Mouse (Mus musculus): Measurements from ENCODE around the gene Numb. TPM values are rescaled to one million over a fixed set of nuclear protein-coding genes. Genes with fewer than 3 reads are reported as not detected.

Gene Numb
- polyA plus RNA-seq, 1 experiment = 74.6 TPM

- Histone ChIP-seq H3K27ac (ENCODE audit: insufficient read depth, low read length) (no peak overlapping the region), H3K4me1 (ENCODE audit: control insufficient read depth, insufficient read depth, low read length) (peaks cover 6% of the 10 kb centered on the region)
- no peak for TF ChIP-seq CTCF (IDR thresholded peaks at IDR 0.05; ENCODE audit: extremely low read depth, insufficient read depth, low read length)
- no peak for TF ChIP-seq POLR2A (IDR thresholded peaks at IDR 0.05; ENCODE audit: extremely low read depth, insufficient read depth, low read length)
Observed at GRCm38 (mm10) chr12:83795051-83795450, 126.7 kb downstream of the Numb start.

GRCm38 (mm10) chr12:83792706-83793410, 128.9 kb downstream of the Numb start:
- Histone ChIP-seq H3K4me3 (ENCODE audit: insufficient read depth, low read length) (no peak overlapping the region), H3K27ac (ENCODE audit: insufficient read depth, low read length) (no peak overlapping the region), H3K4me1 (ENCODE audit: control insufficient read depth, insufficient read depth, low read length) (0 out of 2 replicates have a peak, but pooled peaks cover 2% of the 10 kb centered on the region)
- TF ChIP-seq CTCF (IDR thresholded peaks at IDR 0.05; ENCODE audit: extremely low read depth, insufficient read depth, low read length) (no peak), POLR2A (IDR thresholded peaks at IDR 0.05; ENCODE audit: extremely low read depth, insufficient read depth, low read length) (no peak)

More at GRCm38 (mm10) chr12:83795051-83795450, 126.7 kb downstream of the Numb start:
- no peak overlapping the region for H3K4me3 ChIP-seq (ENCODE audit: insufficient read depth, low read length)

DNA sequence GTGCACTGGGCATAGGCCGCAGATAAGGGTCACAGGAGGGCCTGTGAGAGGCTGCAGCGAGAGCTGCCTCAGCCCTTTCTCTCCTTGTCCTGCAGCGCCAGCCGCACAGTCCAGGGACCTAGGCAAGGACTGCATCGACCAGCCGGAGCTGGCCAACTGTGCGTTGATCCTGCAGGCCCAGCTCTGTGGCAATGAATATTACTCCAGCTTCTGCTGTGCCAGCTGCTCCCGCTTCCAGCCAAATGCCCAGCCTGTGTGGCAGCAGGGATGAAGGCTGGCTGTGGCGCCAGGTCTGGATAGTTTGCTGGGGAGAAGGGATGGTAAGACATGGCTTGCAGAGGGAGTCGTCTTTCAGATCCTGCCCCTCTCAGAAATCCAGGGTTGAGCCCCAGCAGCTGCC, 130.0 kb downstream of the Numb start:
- Histone ChIP-seq H3K4me3 (ENCODE audit: insufficient read depth, low read length) (no peak overlapping the region), H3K27ac (ENCODE audit: insufficient read depth, low read length) (no peak overlapping the region), H3K4me1 (ENCODE audit: control insufficient read depth, insufficient read depth, low read length) (0 out of 2 replicates have a peak, but pooled peaks cover 2% of the 10 kb centered on the region)
- no peak for TF ChIP-seq POLR2A (IDR thresholded peaks at IDR 0.05; ENCODE audit: extremely low read depth, insufficient read depth, low read length)
- no peak for TF ChIP-seq CTCF (IDR thresholded peaks at IDR 0.05; ENCODE audit: extremely low read depth, insufficient read depth, low read length)

GRCm38 (mm10) chr12:83790749-83791148, 131.0 kb downstream of the Numb start:
- Histone ChIP-seq H3K4me3 (ENCODE audit: insufficient read depth, low read length) (no peak overlapping the region), H3K4me1 (ENCODE audit: control insufficient read depth, insufficient read depth, low read length) (0 out of 2 replicates have a peak, but pooled peaks cover 2% of the 10 kb centered on the region), H3K27ac (ENCODE audit: insufficient read depth, low read length) (no peak overlapping the region)
- TF ChIP-seq CTCF (IDR thresholded peaks at IDR 0.05; ENCODE audit: extremely low read depth, insufficient read depth, low read length) = no peak
- TF ChIP-seq POLR2A (IDR thresholded peaks at IDR 0.05; ENCODE audit: extremely low read depth, insufficient read depth, low read length) = no peak

GRCm38 (mm10) chr12:83789781-83790140, 132.0 kb downstream of the Numb start:
- Histone ChIP-seq H3K4me1 (ENCODE audit: control insufficient read depth, insufficient read depth, low read length) (peaks cover 3% of the 10 kb centered on the region; the same call in 1 of the 2 replicates), H3K27ac (ENCODE audit: insufficient read depth, low read length) (no peak overlapping the region), H3K4me3 (ENCODE audit: insufficient read depth, low read length) (no peak overlapping the region)
- TF ChIP-seq POLR2A (IDR thresholded peaks at IDR 0.05; ENCODE audit: extremely low read depth, insufficient read depth, low read length) (no peak), CTCF (IDR thresholded peaks at IDR 0.05; ENCODE audit: extremely low read depth, insufficient read depth, low read length) (no peak)

DNA sequence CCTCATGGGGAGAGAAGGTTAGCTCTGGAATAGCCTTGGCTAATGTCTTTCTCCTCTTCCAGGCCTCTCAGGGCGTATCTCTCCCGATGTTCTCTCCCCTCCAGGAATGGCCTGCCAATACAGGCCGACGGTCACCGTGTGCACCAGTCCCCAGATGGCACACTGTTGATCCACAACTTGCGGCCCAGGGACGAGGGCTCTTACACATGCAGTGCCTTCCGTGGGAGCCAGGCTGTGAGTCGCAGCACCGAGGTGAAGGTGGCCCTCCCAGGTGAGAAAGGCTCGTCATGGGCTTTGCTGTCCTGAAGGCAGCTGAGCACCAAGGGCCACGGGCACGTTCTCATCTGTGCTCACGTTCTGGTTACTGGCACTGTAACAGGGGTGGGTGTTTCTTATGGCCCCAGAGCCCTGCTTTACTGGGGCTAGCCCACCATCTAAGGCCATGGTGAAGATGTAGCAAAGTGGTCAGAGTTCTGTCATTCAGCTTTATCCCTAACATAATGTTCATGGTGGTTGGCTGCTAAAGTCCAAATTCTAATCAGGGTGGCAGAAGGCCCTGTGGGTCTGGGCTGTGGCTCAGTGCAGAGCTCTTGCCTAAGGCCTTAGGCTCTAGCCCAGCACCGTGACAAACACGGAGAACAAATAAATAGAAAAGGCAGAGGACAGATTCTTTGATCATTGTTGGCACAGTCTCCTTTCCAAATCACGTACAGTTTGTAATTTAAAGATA, 132.5 kb downstream of the Numb start:
- peaks cover 3% of the 10 kb centered on the region; the same call in 1 of the 2 replicates for H3K4me1 ChIP-seq (ENCODE audit: control insufficient read depth, insufficient read depth, low read length)
- TF ChIP-seq CTCF (IDR thresholded peaks at IDR 0.05; ENCODE audit: extremely low read depth, insufficient read depth, low read length) (no peak), POLR2A (IDR thresholded peaks at IDR 0.05; ENCODE audit: extremely low read depth, insufficient read depth, low read length) (no peak)
- no peak overlapping the region for H3K4me3 ChIP-seq (ENCODE audit: insufficient read depth, low read length)
- H3K27ac ChIP-seq (ENCODE audit: insufficient read depth, low read length) = no peak overlapping the region

DNA sequence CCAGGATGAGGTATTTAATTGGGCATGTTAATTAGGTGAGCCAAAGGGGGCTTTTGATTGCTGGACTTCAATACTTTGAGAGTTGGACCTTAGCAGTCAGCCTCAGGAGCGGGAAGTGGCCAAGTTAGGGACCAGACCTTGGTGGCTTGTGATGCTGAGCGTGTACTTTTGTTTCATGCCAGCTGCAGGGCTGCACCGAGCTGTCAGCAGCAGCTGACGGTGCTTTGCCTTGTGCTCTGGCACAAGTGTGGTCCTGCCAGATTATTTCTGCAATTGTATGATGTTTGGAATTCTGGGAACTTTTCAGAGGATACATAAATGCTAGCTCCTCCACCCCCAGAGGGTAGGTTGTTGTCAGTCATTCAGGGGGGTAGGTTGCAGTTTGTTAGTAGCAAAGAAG, 136.4 kb downstream of the Numb start:
- no peak overlapping the region for H3K27ac ChIP-seq (ENCODE audit: insufficient read depth, low read length)
- H3K4me3 ChIP-seq (ENCODE audit: insufficient read depth, low read length) = no peak overlapping the region
- peaks cover 2% of the 10 kb centered on the region; the same call in 1 of the 2 replicates for H3K4me1 ChIP-seq (ENCODE audit: control insufficient read depth, insufficient read depth, low read length)
- TF ChIP-seq CTCF (IDR thresholded peaks at IDR 0.05; ENCODE audit: extremely low read depth, insufficient read depth, low read length) = no peak
- TF ChIP-seq POLR2A (IDR thresholded peaks at IDR 0.05; ENCODE audit: extremely low read depth, insufficient read depth, low read length) = no peak

GRCm38 (mm10) chr12:83782669-83783068, 139.1 kb downstream of the Numb start:
- TF ChIP-seq CTCF (IDR thresholded peaks at IDR 0.05; ENCODE audit: extremely low read depth, insufficient read depth, low read length) (no peak), POLR2A (IDR thresholded peaks at IDR 0.05; ENCODE audit: extremely low read depth, insufficient read depth, low read length) (no peak)
- Histone ChIP-seq H3K4me1 (ENCODE audit: control insufficient read depth, insufficient read depth, low read length) (peaks cover 2% of the 10 kb centered on the region; the same call in 1 of the 2 replicates), H3K4me3 (ENCODE audit: insufficient read depth, low read length) (no peak overlapping the region), H3K27ac (ENCODE audit: insufficient read depth, low read length) (no peak overlapping the region)

GRCm38 (mm10) chr12:83781640-83782278, 140.0 kb downstream of the Numb start:
- TF ChIP-seq CTCF (IDR thresholded peaks at IDR 0.05; ENCODE audit: extremely low read depth, insufficient read depth, low read length) (no peak), POLR2A (IDR thresholded peaks at IDR 0.05; ENCODE audit: extremely low read depth, insufficient read depth, low read length) (no peak)
- Histone ChIP-seq H3K4me1 (ENCODE audit: control insufficient read depth, insufficient read depth, low read length) (peaks cover 2% of the 10 kb centered on the region; the same call in 1 of the 2 replicates), H3K4me3 (ENCODE audit: insufficient read depth, low read length) (no peak overlapping the region), H3K27ac (ENCODE audit: insufficient read depth, low read length) (no peak overlapping the region)

Data from cortical plate, adult 2 months (tissue).